Mouse (Mus musculus): ENCODE results near the gene Wfdc17. TPM values are rescaled to one million over a fixed set of nuclear protein-coding genes. Genes with fewer than 3 reads are reported as not detected.

The Wfdc17 gene
- polyA plus RNA-seq (2016; fragmentation: Nextera tagmentation; extraction: Ambion mirVana) = 0.87 and 0.90 TPM in 2 replicates

- H3K9me3 ChIP-seq = no peaks in the 10 kb centered on the region
- no peak within 1 kb of the TSS for H3K4me3 ChIP-seq (replicated peaks)
- H3K4me1 ChIP-seq (replicated peaks) = no peaks in the 10 kb centered on the region
- no peak for ATAC-seq (ENCODE audit: insufficient number of reproducible peaks, insufficient read depth, low FRiP score, low TSS enrichment, low read depth)
- no peaks in the 10 kb centered on the region for H3K36me3 ChIP-seq
- WGBS = 13% methylated on average over 1 of the region's 1 CpGs
- no peaks in the 10 kb centered on the region; the same call in 1 of the 2 replicates for H3K27me3 ChIP-seq
- H3K9ac ChIP-seq (replicated peaks) = no peak within 1 kb of the TSS
- H3K4me2 ChIP-seq = no peak within 1 kb of the TSS
- H3K27ac ChIP-seq = no peak within 1 kb of the TSS
Observed at GRCm38 (mm10) chr11:83703705-83704104, at the start of gene Wfdc17. Gene Wfdc17 (plus strand): TSS chr11:83703991.

DNA sequence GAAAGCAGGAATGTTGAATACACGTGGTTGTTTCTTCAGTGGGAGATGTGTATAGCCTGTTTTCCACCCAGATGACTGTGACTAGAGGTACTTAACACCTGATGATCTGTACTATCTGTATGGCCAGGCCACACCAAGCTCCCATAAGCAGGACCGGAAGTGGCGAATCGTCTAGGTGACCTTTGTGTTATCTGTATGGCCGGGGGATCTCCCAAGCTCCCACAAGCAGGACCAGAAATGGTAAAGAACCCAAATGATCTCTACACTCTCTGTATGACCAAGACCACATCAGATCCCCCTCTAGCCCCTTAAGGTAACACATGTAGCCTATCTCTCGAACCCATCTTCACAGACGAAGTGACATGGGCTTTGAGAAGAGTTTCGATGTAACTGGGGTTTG is 49.2 kb upstream of the Wfdc17 start:
- H3K4me1 ChIP-seq (replicated peaks) = no peaks in the 10 kb centered on the region
- no peak for ATAC-seq (ENCODE audit: insufficient number of reproducible peaks, insufficient read depth, low FRiP score, low TSS enrichment, low read depth)
- WGBS = 88% methylated on average over 8 of the region's 8 CpGs

DNA sequence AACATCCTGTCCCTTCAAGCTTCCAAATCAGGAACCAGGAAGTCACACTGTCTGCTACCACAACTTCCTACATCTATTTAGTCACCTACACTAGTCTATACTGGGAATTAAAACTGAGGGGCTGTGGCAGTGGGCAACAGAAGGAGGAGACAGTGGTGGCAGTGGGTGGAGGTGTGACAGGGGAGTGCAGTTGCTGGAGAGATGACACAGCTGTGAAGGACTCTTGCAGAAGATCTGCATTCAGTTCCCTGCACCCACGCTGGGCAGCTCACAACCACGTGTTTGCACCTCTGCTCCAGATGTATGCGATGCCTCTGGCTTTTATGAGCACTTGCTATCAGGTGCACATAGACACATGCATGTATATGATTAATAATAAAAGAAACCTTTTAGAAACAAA is 46.3 kb upstream of the Wfdc17 start:
- 81% methylated on average over 3 of the region's 3 CpGs for WGBS
- ATAC-seq (ENCODE audit: insufficient number of reproducible peaks, insufficient read depth, low FRiP score, low TSS enrichment, low read depth) = no peak
- Histone ChIP-seq H3K36me3 (no peaks in the 10 kb centered on the region), H3K9me3 (no peaks in the 10 kb centered on the region), H3K27me3 (no peaks in the 10 kb centered on the region; the same call in 1 of the 2 replicates), H3K4me1 (replicated peaks) (no peaks in the 10 kb centered on the region), H3K4me2 (no peak overlapping the region), H3K27ac (no peak overlapping the region), H3K9ac (replicated peaks) (no peak overlapping the region), H3K4me3 (replicated peaks) (no peak overlapping the region)

More for the DNA sequence above, 49.2 kb upstream of the Wfdc17 start:
- Histone ChIP-seq H3K27me3 (no peaks in the 10 kb centered on the region), H3K36me3 (no peaks in the 10 kb centered on the region), H3K4me3 (replicated peaks) (no peak overlapping the region), H3K4me2 (no peak overlapping the region), H3K27ac (no peak overlapping the region), H3K9me3 (no peaks in the 10 kb centered on the region), H3K9ac (replicated peaks) (no peak overlapping the region)

- no peak overlapping the region for H3K27ac ChIP-seq
- ATAC-seq (ENCODE audit: insufficient number of reproducible peaks, insufficient read depth, low FRiP score, low TSS enrichment, low read depth) = no peak
- H3K9me3 ChIP-seq = no peaks in the 10 kb centered on the region
- no peak overlapping the region for H3K4me2 ChIP-seq
- no peak overlapping the region for H3K4me3 ChIP-seq (replicated peaks)
- no peaks in the 10 kb centered on the region; the same call in 1 of the 2 replicates for H3K27me3 ChIP-seq
- 73% methylated on average over 6 of the region's 6 CpGs for WGBS
- no peak overlapping the region for H3K9ac ChIP-seq (replicated peaks)
- H3K36me3 ChIP-seq = no peaks in the 10 kb centered on the region
- H3K4me1 ChIP-seq (replicated peaks) = no peaks in the 10 kb centered on the region
Observed at GRCm38 (mm10) chr11:83658797-83659196, 45.0 kb upstream of the Wfdc17 start.

GRCm38 (mm10) chr11:83662204-83662603 is 41.6 kb upstream of the Wfdc17 start, which contains the start of gene Ccl4:
Gene Ccl4 (plus strand): TSS chr11:83662584.
- Histone ChIP-seq H3K4me1 (replicated peaks) (no peaks in the 10 kb centered on the region), H3K27me3 (no peaks in the 10 kb centered on the region; the same call in 1 of the 2 replicates), H3K9me3 (no peaks in the 10 kb centered on the region), H3K36me3 (no peaks in the 10 kb centered on the region), H3K4me3 (replicated peaks) (no peak within 1 kb of the TSS), H3K4me2 (no peak within 1 kb of the TSS), H3K27ac (no peak within 1 kb of the TSS), H3K9ac (replicated peaks) (no peak within 1 kb of the TSS)
- WGBS = 78% methylated on average over 6 of the region's 6 CpGs
- ATAC-seq (ENCODE audit: insufficient number of reproducible peaks, insufficient read depth, low FRiP score, low TSS enrichment, low read depth) = no peak

- Histone ChIP-seq H3K36me3 (no peaks in the 10 kb centered on the region), H3K9ac (replicated peaks) (no peak overlapping the region), H3K27me3 (no peaks in the 10 kb centered on the region; the same call in 1 of the 2 replicates), H3K4me3 (replicated peaks) (no peak overlapping the region), H3K4me1 (replicated peaks) (no peaks in the 10 kb centered on the region), H3K4me2 (no peak overlapping the region), H3K9me3 (no peaks in the 10 kb centered on the region), H3K27ac (no peak overlapping the region)
- ATAC-seq (ENCODE audit: insufficient number of reproducible peaks, insufficient read depth, low FRiP score, low TSS enrichment, low read depth) = no peak
- WGBS = 76% methylated on average over 5 of the region's 5 CpGs
Observed at GRCm38 (mm10) chr11:83663532-83663931, 40.3 kb upstream of the Wfdc17 start.

DNA sequence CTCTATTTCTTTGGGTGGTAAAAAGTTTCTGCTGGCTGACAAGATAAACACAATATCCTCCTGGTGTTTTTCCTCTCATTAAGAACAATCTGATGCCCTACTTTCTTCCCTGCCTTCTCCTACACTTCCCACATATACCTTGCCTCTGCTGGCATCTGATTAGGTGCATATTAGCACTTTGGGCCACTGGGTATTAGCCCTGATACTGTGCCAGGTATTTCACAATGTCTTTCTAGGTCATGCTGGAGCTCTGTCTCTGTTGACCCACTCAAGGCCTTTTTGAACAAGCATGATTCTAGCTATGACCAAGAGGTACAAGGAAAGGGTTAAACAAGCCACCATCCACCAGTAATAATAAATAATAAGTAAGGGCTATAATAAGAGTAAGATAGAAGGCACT is 32.0 kb upstream of the Wfdc17 start:
- H3K4me3 ChIP-seq (replicated peaks) = no peak overlapping the region
- no peak overlapping the region for H3K9ac ChIP-seq (replicated peaks)
- no peaks in the 10 kb centered on the region for H3K27me3 ChIP-seq
- H3K9me3 ChIP-seq = no peaks in the 10 kb centered on the region
- no peak for ATAC-seq (ENCODE audit: insufficient number of reproducible peaks, insufficient read depth, low FRiP score, low TSS enrichment, low read depth)
- no peak overlapping the region for H3K4me2 ChIP-seq
- no peaks in the 10 kb centered on the region for H3K36me3 ChIP-seq
- no peak overlapping the region for H3K27ac ChIP-seq
- H3K4me1 ChIP-seq (replicated peaks) = no peaks in the 10 kb centered on the region

GRCm38 (mm10) chr11:83675665-83676064 is 28.1 kb upstream of the Wfdc17 start:
- Histone ChIP-seq H3K36me3 (no peaks in the 10 kb centered on the region), H3K4me1 (replicated peaks) (no peaks in the 10 kb centered on the region), H3K9me3 (no peaks in the 10 kb centered on the region), H3K27ac (no peak overlapping the region), H3K9ac (replicated peaks) (no peak overlapping the region), H3K4me2 (no peak overlapping the region), H3K4me3 (replicated peaks) (no peak overlapping the region), H3K27me3 (no peaks in the 10 kb centered on the region)
- WGBS = 90% methylated on average over 1 of the region's 1 CpGs
- no peak for ATAC-seq (ENCODE audit: insufficient number of reproducible peaks, insufficient read depth, low FRiP score, low TSS enrichment, low read depth)

DNA sequence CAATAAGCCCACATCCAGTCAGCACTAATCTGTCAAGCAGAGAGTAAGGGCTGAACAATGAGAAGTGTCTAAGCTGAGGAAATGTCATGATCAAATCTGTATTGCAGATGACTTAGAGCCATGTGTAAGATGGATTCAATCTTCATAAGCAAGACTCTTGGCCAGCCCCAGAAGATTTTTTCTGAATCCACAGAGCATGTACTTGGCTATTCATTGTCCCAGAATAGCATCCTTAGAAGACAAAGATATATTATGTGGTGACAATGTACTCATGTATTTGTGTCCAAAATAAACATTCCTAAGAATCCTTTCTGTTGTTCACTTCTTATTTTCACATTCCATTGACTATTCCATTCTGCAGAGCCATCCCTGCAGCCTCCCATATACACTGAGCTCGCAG is 13.9 kb upstream of the Wfdc17 start:
- Histone ChIP-seq H3K9ac (replicated peaks) (no peak overlapping the region), H3K9me3 (no peaks in the 10 kb centered on the region), H3K4me1 (replicated peaks) (no peaks in the 10 kb centered on the region), H3K27ac (no peak overlapping the region), H3K4me3 (replicated peaks) (no peak overlapping the region), H3K36me3 (no peaks in the 10 kb centered on the region), H3K4me2 (no peak overlapping the region), H3K27me3 (no peaks in the 10 kb centered on the region)
- 84% methylated on average over 1 of the region's 1 CpGs for WGBS
- ATAC-seq (ENCODE audit: insufficient number of reproducible peaks, insufficient read depth, low FRiP score, low TSS enrichment, low read depth) = no peak

- H3K9me3 ChIP-seq = no peaks in the 10 kb centered on the region
- H3K27ac ChIP-seq = no peak overlapping the region
- no peak overlapping the region for H3K9ac ChIP-seq (replicated peaks)
- no peaks in the 10 kb centered on the region for H3K36me3 ChIP-seq
- no peaks in the 10 kb centered on the region for H3K27me3 ChIP-seq
- no peak for ATAC-seq (ENCODE audit: insufficient number of reproducible peaks, insufficient read depth, low FRiP score, low TSS enrichment, low read depth)
- H3K4me1 ChIP-seq (replicated peaks) = no peaks in the 10 kb centered on the region
- H3K4me2 ChIP-seq = no peak overlapping the region
- no peak overlapping the region for H3K4me3 ChIP-seq (replicated peaks)
- WGBS = 72% methylated on average over 1 of the region's 1 CpGs
Observed at GRCm38 (mm10) chr11:83692008-83692407, 11.8 kb upstream of the Wfdc17 start.

DNA sequence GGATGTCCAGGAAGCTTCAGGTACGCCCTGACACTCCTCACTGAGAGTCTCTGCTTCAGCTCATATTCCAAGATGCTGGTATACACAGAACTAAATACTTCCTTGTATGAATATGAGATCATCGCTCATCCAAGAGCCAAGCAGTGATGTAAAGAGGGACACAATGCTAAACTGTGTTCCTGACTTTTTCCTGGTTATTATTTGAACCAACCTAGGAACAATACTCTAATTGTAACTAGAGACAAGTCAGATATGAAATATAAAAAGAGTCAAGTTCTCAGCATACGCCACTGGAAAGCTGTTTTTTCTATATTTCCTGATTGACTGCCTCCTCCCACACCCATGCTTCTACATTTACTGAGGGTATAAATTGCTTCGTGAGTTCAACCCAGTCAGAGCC is 4.9 kb downstream of the Wfdc17 start, which contains the start of gene Wfdc18:
Gene Wfdc18 (plus strand): TSS at position 301 of the 400 bp plus-strand sequence.
- H3K27me3 ChIP-seq = no peaks in the 10 kb centered on the region
- no peak for ATAC-seq (ENCODE audit: insufficient number of reproducible peaks, insufficient read depth, low FRiP score, low TSS enrichment, low read depth)
- no peak within 1 kb of the TSS for H3K4me3 ChIP-seq (replicated peaks)
- 75% methylated on average over 4 of the region's 4 CpGs for WGBS
- no peaks in the 10 kb centered on the region for H3K9me3 ChIP-seq
- no peak within 1 kb of the TSS for H3K4me2 ChIP-seq
- no peak within 1 kb of the TSS for H3K27ac ChIP-seq
- no peaks in the 10 kb centered on the region for H3K36me3 ChIP-seq
- no peak within 1 kb of the TSS for H3K9ac ChIP-seq (replicated peaks)
- H3K4me1 ChIP-seq (replicated peaks) = no peaks in the 10 kb centered on the region

DNA sequence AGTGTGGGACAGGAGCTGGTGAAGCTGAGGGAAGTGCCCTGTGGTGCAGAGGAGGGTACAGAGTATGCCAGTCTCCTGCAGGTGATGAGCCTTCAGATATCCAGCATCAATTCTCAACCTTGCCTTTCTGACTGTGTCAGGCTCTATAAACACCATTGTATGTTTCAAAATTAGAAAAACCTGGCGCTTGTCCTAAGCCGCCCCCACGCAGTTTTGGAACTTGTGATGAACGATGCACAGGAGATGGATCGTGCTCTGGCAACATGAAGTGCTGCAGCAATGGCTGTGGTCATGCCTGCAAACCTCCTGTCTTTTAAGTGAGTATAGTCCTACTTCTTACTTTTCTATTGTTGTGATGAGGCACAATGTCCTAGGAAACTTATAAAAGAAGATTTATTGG is 5.9 kb downstream of the Wfdc17 start:
- Histone ChIP-seq H3K4me3 (replicated peaks) (no peak overlapping the region), H3K27me3 (no peaks in the 10 kb centered on the region)
- ATAC-seq (ENCODE audit: insufficient number of reproducible peaks, insufficient read depth, low FRiP score, low TSS enrichment, low read depth) = no peak

More for the DNA sequence above, 5.9 kb downstream of the Wfdc17 start:
- H3K9me3 ChIP-seq = no peaks in the 10 kb centered on the region
- no peak overlapping the region for H3K27ac ChIP-seq
- H3K4me2 ChIP-seq = no peak overlapping the region
- no peaks in the 10 kb centered on the region for H3K36me3 ChIP-seq
- WGBS = 87% methylated on average over 5 of the region's 5 CpGs
- no peaks in the 10 kb centered on the region for H3K4me1 ChIP-seq (replicated peaks)
- no peak overlapping the region for H3K9ac ChIP-seq (replicated peaks)
